ENCODE assay signal across 31 mouse cellular contexts in genomic region chr12:87029251-87029976, GRCm38 (mm10). TPM values are rescaled to one million over a fixed set of nuclear protein-coding genes. Genes with fewer than 3 reads are reported as not detected.
DNase-seq lines count a peak whose midpoint lies in the region; ATAC-seq lines count a peak whose summit lies in the region.
"Had no signal": no experiment of that assay in that cellular context is flagged by ENCODE, and none has a peak within 500 bp of the region (broad histone marks: within the 10 kb centered on the region; RNA-seq: fewer than 3 reads in every experiment).

No protein-coding gene starts in this region.

- no peaks in the 10 kb centered on the region; the same call in 1 of the 2 replicates for H3K4me1 ChIP-seq in forebrain, embryonic 14.5 days (ENCODE audit: control insufficient read depth, insufficient read depth, low read length)

- no peaks in the 10 kb centered on the region for H3K36me3 ChIP-seq in forebrain, embryonic 14.5 days (ENCODE audit: control insufficient read depth, insufficient read depth, low read length)
- H3K36me3 ChIP-seq: limb, embryonic 13.5 days; midbrain, embryonic 15.5 days had no signal

- H3K27ac ChIP-seq in forebrain, embryonic 14.5 days (ENCODE audit: low read depth, low read length), result no peak overlapping the region
- H3K27ac ChIP-seq: hindbrain, embryonic 14.5 days; limb, embryonic 13.5 days; midbrain, embryonic 15.5 days had no signal

- no peak overlapping the region for H3K4me3 ChIP-seq in forebrain, embryonic 14.5 days (ENCODE audit: low read depth, low read length)
- H3K4me3 ChIP-seq: erythroblast, embryonic 14.5 days; limb, embryonic 13.5 days; midbrain, embryonic 15.5 days had no signal

- no peak for ATAC-seq in forebrain, embryonic 14.5 days
- ATAC-seq: forebrain, postnatal 0 days; intestine, postnatal 0 days; lung, postnatal 0 days; midbrain, embryonic 15.5 days had no signal

- no peaks in the 10 kb centered on the region for H3K9me3 ChIP-seq in forebrain, embryonic 14.5 days (replicated peaks; ENCODE audit: control insufficient read depth, low read length)
- H3K9me3 ChIP-seq: limb, embryonic 13.5 days; midbrain, embryonic 15.5 days had no signal

- H3K9ac ChIP-seq in forebrain, embryonic 14.5 days (ENCODE audit: low read length), result no peak overlapping the region
- H3K9ac ChIP-seq: forebrain, postnatal 0 days; hindbrain, embryonic 14.5 days; limb, embryonic 13.5 days; midbrain, embryonic 15.5 days had no signal

- H3K4me2 ChIP-seq in forebrain, embryonic 14.5 days (ENCODE audit: low read length), result no peak overlapping the region
- H3K4me2 ChIP-seq: heart, embryonic 11.5 days; hindbrain, embryonic 14.5 days; limb, embryonic 13.5 days; liver, embryonic 11.5 days; midbrain, embryonic 15.5 days had no signal

- H3K27me3 ChIP-seq in forebrain, embryonic 14.5 days (replicated peaks; ENCODE audit: control insufficient read depth, insufficient read depth, low read length), result no peaks in the 10 kb centered on the region
- H3K27me3 ChIP-seq: midbrain, embryonic 15.5 days had no signal

- DNase-seq in urinary bladder, adult 2 months (ENCODE audit: low spot score), result peak; percentile 4
- no peak for DNase-seq in urinary bladder, postnatal 14 days (ENCODE audit: low spot score)
- DNase-seq in cerebellum, adult 11 months, result peak; percentile 83
- peak; percentile 91 for DNase-seq in cerebellum, adult 9-10 months
- DNase-seq in cerebellum, postnatal 36 days, result peak; percentile 86
- no peak for DNase-seq in frontal cortex, postnatal 36 days (ENCODE audit: low spot score in 2 of 2)
- DNase-seq in forebrain, embryonic 14.5 days (ENCODE audit: low spot score), result no peak
- no peak for DNase-seq in embryo, embryonic 10.5 days (ENCODE audit: low spot score)
- DNase-seq: adrenal gland, postnatal 10 days; B cell, adult 2 months; forebrain, postnatal 0 days; gastrocnemius, postnatal 10 days; heart, adult 18-20 months; kidney, adult 9 months; kidney, postnatal 14 days; lung, postnatal 4 days; right cerebral cortex, adult 18-20 months; right cerebral cortex, postnatal 4 days; thymus, adult 2 months; thymus, postnatal 36 days had no signal

- 70% methylated on average over 5 of the region's 5 CpGs for WGBS in forebrain, embryonic 14.5 days

RNA-seq across cellular contexts. Expression of gene Tmem63c, which starts 8.3 kb away (rescaled TPM):
- 0.13 and 0.19 TPM in 2 replicates for polyA plus RNA-seq in urinary bladder, adult 2 months (2012; rRNA removed)
- 5.9 and 8.9 TPM in 2 replicates for polyA plus RNA-seq in forebrain, embryonic 14.5 days (2014; fragmentation: Nextera tagmentation; extraction: Ambion mirVana)
- polyA plus RNA-seq: erythroblast, embryonic 14.5 days; heart, embryonic 11.5 days; heart, embryonic 16.5 days; liver, embryonic 11.5 days; liver, embryonic 16.5 days had no signal

RNA-seq across cellular contexts. Expression of gene Zdhhc22, which starts 39.2 kb away (rescaled TPM):
- polyA plus RNA-seq in urinary bladder, adult 2 months (2012; rRNA removed), result not detected in 2 replicates
- polyA plus RNA-seq in forebrain, embryonic 14.5 days (2014; fragmentation: Nextera tagmentation; extraction: Ambion mirVana), result 4.3 and 5.5 TPM in 2 replicates
- polyA plus RNA-seq: erythroblast, embryonic 14.5 days; heart, embryonic 11.5 days; limb, embryonic 13.5 days; liver, embryonic 16.5 days; lung, postnatal 0 days; spleen, adult 2 months had no signal

Comparison
In these comparisons a context has a peak if more than half of its experiments do, and no peak if none do; other contexts are left out.
1. DNase-seq: peak in urinary bladder, adult 2 months (single experiment), cerebellum, adult 11 months (single experiment), cerebellum, adult 9-10 months (single experiment) and cerebellum, postnatal 36 days (2 of 2); none in urinary bladder, postnatal 14 days (single experiment), frontal cortex, postnatal 36 days (0 of 2), forebrain, embryonic 14.5 days (single experiment) and embryo, embryonic 10.5 days (single experiment).